Mouse (Mus musculus): ENCODE results near the gene Naaa.

The Naaa gene

GRCm38 (mm10) chr5:92210205-92210604, 67.8 kb downstream of the Naaa start:
- DNase-seq: no peak

All from cerebellum, postnatal 14 days (tissue).